Mouse (Mus musculus) liver, embryonic 14.5 days (tissue): ENCODE results near the gene Cda.

ENCODE experiments used
- CTCF ChIP-seq: IDR thresholded peaks from 2 replicates; pipeline ENCODE4 v1.5.1; 2016; ENCODE audit warnings: antibody characterized with exemption, low read depth, control low read depth
- EP300 ChIP-seq: IDR thresholded peaks from 2 replicates; pipeline ENCODE4 v1.6.1; 2016; ENCODE audit warnings: antibody characterized with exemption, low read depth

DNA sequence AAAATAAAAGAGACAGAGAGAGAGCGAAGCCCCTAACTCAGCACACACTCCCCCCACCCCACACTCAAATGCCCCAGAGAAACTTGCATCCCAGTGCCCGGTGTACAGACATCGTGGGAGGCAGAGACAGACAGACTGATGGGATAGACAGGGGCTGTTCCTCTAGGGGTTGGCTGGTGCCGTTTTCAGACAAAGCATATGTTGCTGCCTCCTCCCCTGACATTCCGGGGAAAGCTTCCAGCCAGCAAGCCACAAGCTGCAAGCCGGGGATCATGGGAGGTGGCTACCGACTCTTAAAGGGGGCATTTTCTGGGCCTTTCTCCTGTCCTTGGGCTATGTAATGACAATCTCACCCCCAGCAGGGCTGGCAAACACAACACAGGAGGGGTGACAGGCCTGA is 25.9 kb upstream of the Cda start:
- TF ChIP-seq CTCF (no peak), EP300 (no peak)
